Mouse (Mus musculus) liver, embryonic 15.5 days (tissue): ENCODE results near the gene Sh3bgr. TPM values are rescaled to one million over a fixed set of nuclear protein-coding genes. Genes with fewer than 3 reads are reported as not detected.

Experiments
- ATAC-seq: fragments of 200-750 bp; cut with Nextera tagmentation; 2 replicates; pipeline ENCODE4 v1.8.0; 2017; ENCODE audit warnings: moderate number of reproducible peaks, mild to moderate bottlenecking, moderate library complexity; ENCODE audit not compliant: insufficient read depth
- H3K27ac ChIP-seq: fragments of 300-500 bp; sonication (generic); replicated peaks from 2 replicates; pipeline ENCODE4 v1.5.1; 2015; ENCODE audit warnings: mild to moderate bottlenecking, inconsistent platforms
- H3K27me3 ChIP-seq: fragments of 300-500 bp; sonication (generic); 2 replicates; pipeline ENCODE4 v1.6.1; 2015; ENCODE audit warnings: mild to moderate bottlenecking, inconsistent platforms
- H3K36me3 ChIP-seq: fragments of 300-500 bp; sonication (generic); replicated peaks from 2 replicates; pipeline ENCODE4 v1.6.1; 2015; ENCODE audit warnings: moderate library complexity, mild to moderate bottlenecking, inconsistent platforms
- H3K4me1 ChIP-seq: fragments of 300-500 bp; sonication (generic); replicated peaks from 2 replicates; pipeline ENCODE4 v1.6.1; 2015; ENCODE audit warnings: inconsistent platforms
- H3K4me2 ChIP-seq: fragments of 300-500 bp; sonication (generic); 2 replicates; pipeline ENCODE4 v1.6.1; 2015; ENCODE audit warnings: moderate library complexity, mild to moderate bottlenecking, inconsistent platforms
- H3K4me3 ChIP-seq: fragments of 300-500 bp; sonication (generic); replicated peaks from 2 replicates; pipeline ENCODE4 v1.5.1; 2015; ENCODE audit warnings: mild to moderate bottlenecking, inconsistent platforms
- H3K9ac ChIP-seq: fragments of 300-500 bp; sonication (generic); 2 replicates; pipeline ENCODE4 v1.6.1; 2015; ENCODE audit warnings: moderate library complexity, mild to moderate bottlenecking, inconsistent platforms
- H3K9me3 ChIP-seq: fragments of 300-500 bp; sonication (generic); replicated peaks from 2 replicates; pipeline ENCODE4 v1.6.1; 2016; ENCODE audit warnings: inconsistent platforms
- whole genome bisulfite sequencing: fragments of 180-500 bp; shearing (Covaris S2); methylation state at CpG from one replicate; pipeline ENCODE4 v1.1.7; 2015; ENCODE audit warnings: mixed read lengths; ENCODE audit not compliant: insufficient replicate concordance; 5-methylcytosine and 5-hydroxymethylcytosine counted together
- polyA plus RNA-seq: library from polyadenylated mRNA; unstranded; fragments of >200 nt; fragmentation: Nextera tagmentation; extraction: Ambion mirVana; gene quantifications from 2 replicates; pipeline ENCODE4 v1.2.1, GENCODE M21; 2015

The Sh3bgr gene
- polyA plus RNA-seq, 1 experiment from 2014 or later, result 1.7 TPM

DNA sequence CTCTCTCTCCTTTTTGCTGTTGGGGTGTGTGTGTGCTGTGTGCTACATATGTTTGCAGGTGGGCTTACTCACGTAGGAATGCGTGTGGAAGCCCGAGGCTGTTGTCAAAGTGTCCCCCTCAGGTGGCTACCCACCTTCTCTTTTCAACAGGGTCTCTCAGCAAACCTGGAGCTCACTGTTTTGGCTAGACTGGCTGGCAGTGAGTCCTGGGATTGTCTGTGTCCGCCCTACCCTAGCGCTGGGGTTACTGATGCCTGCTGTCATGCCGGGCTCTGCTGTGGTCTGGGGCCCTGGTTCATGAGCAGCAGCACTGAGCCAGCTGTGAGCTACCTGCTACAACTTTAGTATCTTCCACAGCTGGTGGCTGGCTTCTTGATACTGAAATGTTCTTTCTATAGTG lies 44.2 kb downstream of the Sh3bgr start:
- H3K4me2 ChIP-seq, result no peak overlapping the region
- H3K27ac ChIP-seq, result no peak overlapping the region
- ATAC-seq, result no peak
- H3K9ac ChIP-seq, result no peak overlapping the region
- 0 out of 2 replicates have a peak, but pooled peaks cover 4% of the 10 kb centered on the region for H3K9me3 ChIP-seq
- H3K4me1 ChIP-seq, result no peaks in the 10 kb centered on the region
- H3K27me3 ChIP-seq, result no peaks in the 10 kb centered on the region
- H3K4me3 ChIP-seq, result no peak overlapping the region
- no peaks in the 10 kb centered on the region for H3K36me3 ChIP-seq
- 70% methylated on average over 6 of the region's 6 CpGs for WGBS

GRCm38 (mm10) chr16:96249635-96250034 lies 49.4 kb downstream of the Sh3bgr start:
- no peak overlapping the region for H3K9ac ChIP-seq
- no peak for ATAC-seq
- 0 out of 2 replicates have a peak, but pooled peaks cover 4% of the 10 kb centered on the region for H3K9me3 ChIP-seq
- no peaks in the 10 kb centered on the region for H3K36me3 ChIP-seq
- no peaks in the 10 kb centered on the region for H3K4me1 ChIP-seq
- H3K4me2 ChIP-seq, result no peak overlapping the region
- 58% methylated on average over 7 of the region's 7 CpGs for WGBS
- H3K4me3 ChIP-seq, result no peak overlapping the region
- H3K27ac ChIP-seq, result no peak overlapping the region
- H3K27me3 ChIP-seq, result no peaks in the 10 kb centered on the region

- no peak overlapping the region for H3K27ac ChIP-seq
- H3K36me3 ChIP-seq, result no peaks in the 10 kb centered on the region
- 0 out of 2 replicates have a peak, but pooled peaks cover 4% of the 10 kb centered on the region for H3K9me3 ChIP-seq
- H3K4me1 ChIP-seq, result no peaks in the 10 kb centered on the region
- H3K4me2 ChIP-seq, result no peak overlapping the region
- no peak overlapping the region for H3K4me3 ChIP-seq
- H3K27me3 ChIP-seq, result no peaks in the 10 kb centered on the region
- whole genome bisulfite sequencing, result 54% methylated on average over 1 of the region's 1 CpGs
- no peak for ATAC-seq
- H3K9ac ChIP-seq, result no peak overlapping the region
These were observed 51.9 kb downstream of the Sh3bgr start for GRCm38 (mm10) chr16:96252146-96252545.

DNA sequence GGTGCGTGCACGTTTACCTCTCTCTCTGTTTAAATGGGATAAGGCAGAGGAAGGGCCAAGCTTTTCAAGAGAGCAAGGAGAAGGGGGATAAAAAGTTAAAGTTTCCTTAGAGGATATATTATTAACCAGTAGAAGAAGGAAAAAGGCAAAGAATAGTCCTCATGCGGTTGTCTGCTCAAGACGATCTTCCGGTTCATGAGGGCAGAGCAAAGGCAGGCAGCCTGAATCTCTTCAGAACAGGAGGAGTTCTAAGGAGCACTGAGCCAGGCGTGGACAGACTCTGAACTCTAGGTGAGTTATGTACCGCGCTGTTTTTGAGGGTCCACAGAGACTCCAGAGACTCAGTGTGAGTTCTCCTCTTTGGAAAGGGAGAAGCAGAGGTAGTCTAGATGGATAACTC lies 58.2 kb downstream of the Sh3bgr start:
- no peaks in the 10 kb centered on the region for H3K36me3 ChIP-seq
- ATAC-seq, result no peak
- no peak overlapping the region for H3K4me2 ChIP-seq
- no peak overlapping the region for H3K27ac ChIP-seq
- no peaks in the 10 kb centered on the region for H3K4me1 ChIP-seq
- H3K9me3 ChIP-seq, result no peaks in the 10 kb centered on the region
- 70% methylated on average over 8 of the region's 8 CpGs for WGBS
- no peak overlapping the region for H3K4me3 ChIP-seq
- H3K27me3 ChIP-seq, result no peaks in the 10 kb centered on the region
- H3K9ac ChIP-seq, result no peak overlapping the region

- Histone ChIP-seq H3K4me3 (no peak overlapping the region), H3K27me3 (no peaks in the 10 kb centered on the region), H3K9ac (no peak overlapping the region), H3K36me3 (no peaks in the 10 kb centered on the region), H3K4me2 (no peak overlapping the region), H3K4me1 (no peaks in the 10 kb centered on the region), H3K27ac (no peak overlapping the region), H3K9me3 (no peaks in the 10 kb centered on the region)
- 56% methylated on average over 2 of the region's 2 CpGs for whole genome bisulfite sequencing
- no peak for ATAC-seq
These were observed 71.5 kb downstream of the Sh3bgr start for GRCm38 (mm10) chr16:96271736-96272135.

- Histone ChIP-seq H3K36me3 (no peaks in the 10 kb centered on the region), H3K4me3 (no peak overlapping the region), H3K9me3 (no peaks in the 10 kb centered on the region), H3K4me2 (no peak overlapping the region), H3K27me3 (no peaks in the 10 kb centered on the region), H3K27ac (no peak overlapping the region), H3K9ac (no peak overlapping the region), H3K4me1 (no peaks in the 10 kb centered on the region)
- WGBS, result 27% methylated on average over 14 of the region's 14 CpGs
- no peak for ATAC-seq
These were observed 72.8 kb downstream of the Sh3bgr start for GRCm38 (mm10) chr16:96272929-96273619.

GRCm38 (mm10) chr16:96276596-96276995 lies 76.3 kb downstream of the Sh3bgr start:
- no peak for ATAC-seq
- Histone ChIP-seq H3K9me3 (no peaks in the 10 kb centered on the region), H3K27me3 (peaks cover 26% of the 10 kb centered on the region), H3K27ac (no peak overlapping the region), H3K4me2 (no peak overlapping the region), H3K36me3 (no peaks in the 10 kb centered on the region), H3K4me3 (no peak overlapping the region), H3K9ac (no peak overlapping the region), H3K4me1 (no peaks in the 10 kb centered on the region)
- WGBS, result 43% methylated on average over 3 of the region's 3 CpGs

Other genes with a start within 250 kb of the Sh3bgr start
- gene Psmg1, start 209.5 kb upstream of the Sh3bgr start, polyA plus RNA-seq, result 46.2 and 46.7 TPM in 2 replicates
- gene Brwd1, start 117.9 kb upstream of the Sh3bgr start, polyA plus RNA-seq, result 12.1 and 14.7 TPM in 2 replicates
- gene Hmgn1, start 72.7 kb upstream of the Sh3bgr start, polyA plus RNA-seq, result 88.6 and 95.1 TPM in 2 replicates
- 10.2 and 10.5 TPM in 2 replicates for gene Wrb, start 55.0 kb upstream of the Sh3bgr start, polyA plus RNA-seq
- 0.07 and 0.08 TPM in 2 replicates for gene Lca5l, start 8.2 kb upstream of the Sh3bgr start, polyA plus RNA-seq
- 0.06 and 0.09 TPM in 2 replicates for gene B3galt5, start 35.4 kb downstream of the Sh3bgr start, polyA plus RNA-seq
- gene Itgb2l, start 243.2 kb downstream of the Sh3bgr start, polyA plus RNA-seq, result 5.8 and 6.9 TPM in 2 replicates